2 mouse cellular contexts compared by ENCODE assay signal in genomic region chr11:118387816-118388215, GRCm38 (mm10). TPM values are rescaled to one million over a fixed set of nuclear protein-coding genes. Genes with fewer than 3 reads are reported as not detected.
"Had no signal": no experiment of that assay in that cellular context is flagged by ENCODE, and none has a peak within 500 bp of the region (broad histone marks: within the 10 kb centered on the region; RNA-seq: fewer than 3 reads in every experiment).

No protein-coding gene starts in this region.

RNA-seq across cellular contexts. Expression of gene C1qtnf1, which starts 40.2 kb away (rescaled TPM):
- total RNA-seq: hematopoietic stem cell, adult 5-6 weeks had no signal

RNA-seq across cellular contexts. Expression of gene Cep295nl, which starts 45.5 kb away (rescaled TPM):
- polyA plus RNA-seq: liver, embryonic 11.5 days had no signal
